Mouse (Mus musculus): Measurements from ENCODE around the gene Mrgprh. TPM values are rescaled to one million over a fixed set of nuclear protein-coding genes. Genes with fewer than 3 reads are reported as not detected.

Gene Mrgprh
- polyA plus RNA-seq, 1 experiment from 2014 or later, result not detected

DNA sequence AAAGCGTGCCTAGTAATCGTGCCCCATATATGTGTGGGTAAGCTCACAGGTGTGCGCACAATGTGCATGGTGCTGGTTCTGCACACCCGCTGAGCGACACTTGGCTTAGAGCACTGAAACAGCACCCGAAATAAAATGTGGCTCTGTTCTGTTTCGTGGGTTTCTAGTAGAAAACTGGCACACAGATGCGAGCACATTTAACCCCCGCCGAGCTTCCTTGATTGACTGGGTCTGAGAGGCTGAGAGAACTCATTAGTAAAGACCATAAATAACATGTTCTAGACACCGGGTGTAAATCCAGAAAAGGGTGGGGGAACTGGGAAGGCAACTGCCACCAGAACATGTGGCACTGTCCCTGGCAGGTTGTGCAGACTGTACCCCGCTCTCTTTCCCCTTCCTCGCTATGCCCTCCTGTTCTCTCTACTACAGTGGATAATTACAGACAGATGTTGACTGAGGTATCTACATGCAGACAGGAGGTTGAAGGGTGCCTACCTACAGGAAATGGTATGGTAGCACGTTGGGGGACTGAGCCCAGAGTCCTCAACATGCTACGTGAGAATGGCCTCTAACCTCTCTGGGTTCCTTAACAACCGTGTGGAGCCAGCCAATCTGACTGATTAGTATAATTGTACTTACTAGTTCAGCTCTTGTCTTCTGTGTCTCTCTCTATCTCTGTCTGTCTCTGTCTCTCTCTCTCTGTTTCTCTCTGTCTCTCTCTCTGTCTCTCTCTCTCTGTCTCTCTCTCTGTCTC is 3.4 kb upstream of the Mrgprh start:
- Histone ChIP-seq H3K4me1 (ENCODE audit: control insufficient read depth, insufficient read depth, low read length) (peaks cover 14% of the 10 kb centered on the region), H3K4me3 (ENCODE audit: low read depth, low read length) (no peak overlapping the region), H3K9ac (ENCODE audit: low read length) (no peak overlapping the region), H3K9me3 (ENCODE audit: control insufficient read depth, low read length) (no peaks in the 10 kb centered on the region), H3K4me2 (ENCODE audit: low read depth, severe bottlenecking) (no peak overlapping the region), H3K27me3 (ENCODE audit: control insufficient read depth, insufficient read depth, low read length) (no peaks in the 10 kb centered on the region), H3K36me3 (ENCODE audit: control insufficient read depth, insufficient read depth, low read length) (no peaks in the 10 kb centered on the region), H3K27ac (replicated peaks; ENCODE audit: low read depth, low read length) (no peak overlapping the region)
- DNase-seq (ENCODE audit: low spot score) (peak; percentile 56), ATAC-seq (ENCODE audit: insufficient number of reproducible peaks, low FRiP score, low TSS enrichment, low read depth) (peak; percentile 33; the same call in 1 of the 2 replicates)
- 28% methylated on average over 16 of the region's 16 CpGs for WGBS

DNA sequence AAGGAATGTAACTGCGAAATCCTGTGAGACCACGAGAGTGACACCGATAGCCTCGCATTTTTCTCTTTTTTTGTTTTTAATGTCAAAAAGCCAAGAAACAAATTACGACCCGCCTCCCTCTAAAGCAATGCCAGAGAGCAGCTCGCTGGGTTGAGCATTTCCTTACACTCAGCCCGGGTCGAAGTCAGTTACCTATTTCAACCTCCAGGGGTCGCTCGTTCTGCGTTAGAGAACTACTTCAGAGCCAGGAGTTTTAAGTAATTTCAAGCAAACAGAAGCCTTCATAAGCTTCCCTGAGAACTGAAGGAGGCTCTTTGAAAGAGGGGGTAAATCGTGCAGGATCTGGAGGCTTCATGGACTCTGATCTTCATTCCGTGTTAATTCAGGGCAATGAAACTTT is 4.3 kb downstream of the Mrgprh start:
- Histone ChIP-seq H3K27me3 (ENCODE audit: control insufficient read depth, insufficient read depth, low read length) (no peaks in the 10 kb centered on the region), H3K4me3 (ENCODE audit: low read depth, low read length) (no peak overlapping the region), H3K4me2 (ENCODE audit: low read depth, severe bottlenecking) (peak overlapping the region; percentile 19; the same call in 1 of the 2 replicates), H3K9ac (ENCODE audit: low read length) (no peak overlapping the region), H3K4me1 (ENCODE audit: control insufficient read depth, insufficient read depth, low read length) (no peaks in the 10 kb centered on the region), H3K9me3 (ENCODE audit: control insufficient read depth, low read length) (no peaks in the 10 kb centered on the region), H3K36me3 (ENCODE audit: control insufficient read depth, insufficient read depth, low read length) (no peaks in the 10 kb centered on the region), H3K27ac (replicated peaks; ENCODE audit: low read depth, low read length) (no peak overlapping the region)
- ATAC-seq (ENCODE audit: insufficient number of reproducible peaks, low FRiP score, low TSS enrichment, low read depth) (peak; percentile 36; the same call in 1 of the 2 replicates), DNase-seq (ENCODE audit: low spot score) (peak; percentile 86)
- 3% methylated on average over 14 of the region's 14 CpGs for WGBS

- Histone ChIP-seq H3K4me1 (ENCODE audit: control insufficient read depth, insufficient read depth, low read length) (no peaks in the 10 kb centered on the region), H3K27ac (replicated peaks; ENCODE audit: low read depth, low read length) (no peak overlapping the region), H3K27me3 (ENCODE audit: control insufficient read depth, insufficient read depth, low read length) (no peaks in the 10 kb centered on the region), H3K4me2 (ENCODE audit: low read depth, severe bottlenecking) (no peak overlapping the region), H3K4me3 (ENCODE audit: low read depth, low read length) (no peak overlapping the region), H3K9ac (ENCODE audit: low read length) (no peak overlapping the region), H3K9me3 (ENCODE audit: control insufficient read depth, low read length) (no peaks in the 10 kb centered on the region), H3K36me3 (ENCODE audit: control insufficient read depth, insufficient read depth, low read length) (no peaks in the 10 kb centered on the region)
- WGBS, result 84% methylated on average over 1 of the region's 1 CpGs
- no peak for DNase-seq (ENCODE audit: low spot score)
- ATAC-seq (ENCODE audit: insufficient number of reproducible peaks, low FRiP score, low TSS enrichment, low read depth), result no peak
These were observed 5.4 kb downstream of the Mrgprh start for GRCm38 (mm10) chr17:12881216-12881615.

DNA sequence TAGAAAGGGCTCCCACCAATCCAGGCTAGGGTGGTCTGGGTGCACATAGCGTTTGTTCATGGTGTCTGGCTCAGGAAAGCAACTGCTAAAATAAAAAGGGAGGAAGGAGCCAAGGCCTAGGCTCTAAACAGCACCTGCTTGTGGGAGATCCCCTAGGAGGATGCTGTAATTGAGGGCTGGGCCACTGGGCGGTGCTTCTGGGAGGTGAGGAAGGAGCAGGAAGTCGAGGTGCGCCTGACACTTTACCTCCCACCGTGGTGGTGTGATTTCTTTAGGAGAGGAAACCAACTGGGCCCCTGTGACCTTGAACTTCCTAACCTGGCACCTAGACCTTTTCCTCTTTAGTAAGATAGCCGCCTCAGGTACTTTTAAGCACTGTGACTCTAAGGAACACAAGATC is 10.8 kb downstream of the Mrgprh start:
- no peak for ATAC-seq (ENCODE audit: insufficient number of reproducible peaks, low FRiP score, low TSS enrichment, low read depth)
- H3K36me3 ChIP-seq (ENCODE audit: control insufficient read depth, insufficient read depth, low read length), result no peaks in the 10 kb centered on the region
- DNase-seq (ENCODE audit: low spot score), result no peak
- WGBS, result 27% methylated on average over 6 of the region's 6 CpGs
- H3K4me3 ChIP-seq (ENCODE audit: low read depth, low read length), result no peak overlapping the region
- H3K4me2 ChIP-seq (ENCODE audit: low read depth, severe bottlenecking), result no peak overlapping the region
- no peaks in the 10 kb centered on the region for H3K4me1 ChIP-seq (ENCODE audit: control insufficient read depth, insufficient read depth, low read length)
- H3K27me3 ChIP-seq (ENCODE audit: control insufficient read depth, insufficient read depth, low read length), result no peaks in the 10 kb centered on the region
- no peaks in the 10 kb centered on the region for H3K9me3 ChIP-seq (ENCODE audit: control insufficient read depth, low read length)
- no peak overlapping the region for H3K27ac ChIP-seq (replicated peaks; ENCODE audit: low read depth, low read length)
- H3K9ac ChIP-seq (ENCODE audit: low read length), result no peak overlapping the region

DNA sequence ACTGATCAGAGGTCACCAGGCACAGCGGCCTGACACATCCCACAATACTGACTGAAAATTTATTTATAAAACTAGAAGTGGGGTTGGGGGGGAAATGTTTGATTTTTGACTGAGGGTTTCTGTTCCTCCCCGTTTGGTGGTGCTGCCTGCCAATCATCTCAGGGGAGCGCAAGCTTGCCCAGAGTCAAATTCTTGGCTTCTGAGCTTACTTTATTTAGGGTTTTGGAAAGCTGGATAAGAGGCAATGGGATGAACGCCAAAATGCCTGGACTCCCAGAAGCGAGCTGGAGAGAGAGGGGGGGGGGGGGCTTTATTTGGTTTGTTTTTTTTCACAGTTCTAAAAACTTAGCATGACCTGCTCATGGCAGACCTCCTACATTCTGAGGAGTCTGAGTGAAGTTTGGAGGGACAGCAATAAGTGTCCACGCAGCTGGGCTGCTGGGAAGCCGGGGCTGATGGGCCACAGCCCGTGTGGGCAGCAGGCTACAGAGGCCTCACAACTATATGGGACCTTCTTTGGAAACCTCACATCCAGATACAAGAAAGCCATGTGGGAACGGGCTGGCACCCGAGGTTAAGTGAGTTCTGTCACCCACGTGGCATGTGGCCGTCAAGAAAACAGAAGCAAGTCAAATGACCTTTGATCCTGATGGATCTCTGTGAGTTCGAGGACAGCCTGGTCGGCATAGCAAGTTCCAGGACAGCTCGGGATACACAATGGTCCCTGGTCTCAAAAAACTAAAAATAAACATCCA is 11.4 kb downstream of the Mrgprh start:
- Histone ChIP-seq H3K4me1 (ENCODE audit: control insufficient read depth, insufficient read depth, low read length) (no peaks in the 10 kb centered on the region), H3K36me3 (ENCODE audit: control insufficient read depth, insufficient read depth, low read length) (no peaks in the 10 kb centered on the region), H3K4me2 (ENCODE audit: low read depth, severe bottlenecking) (no peak overlapping the region), H3K27ac (replicated peaks; ENCODE audit: low read depth, low read length) (no peak overlapping the region), H3K9me3 (ENCODE audit: control insufficient read depth, low read length) (no peaks in the 10 kb centered on the region), H3K4me3 (ENCODE audit: low read depth, low read length) (no peak overlapping the region), H3K9ac (ENCODE audit: low read length) (no peak overlapping the region), H3K27me3 (ENCODE audit: control insufficient read depth, insufficient read depth, low read length) (no peaks in the 10 kb centered on the region)
- ATAC-seq (ENCODE audit: insufficient number of reproducible peaks, low FRiP score, low TSS enrichment, low read depth), result no peak
- DNase-seq (ENCODE audit: low spot score), result no peak
- WGBS, result 78% methylated on average over 15 of the region's 15 CpGs

- no peak for ATAC-seq (ENCODE audit: insufficient number of reproducible peaks, low FRiP score, low TSS enrichment, low read depth)
These were observed 15.2 kb downstream of the Mrgprh start for GRCm38 (mm10) chr17:12891054-12891453.

GRCm38 (mm10) chr17:12892033-12892432 is 16.2 kb downstream of the Mrgprh start:
- no peak for ATAC-seq (ENCODE audit: insufficient number of reproducible peaks, low FRiP score, low TSS enrichment, low read depth)
- H3K4me3 ChIP-seq (ENCODE audit: low read depth, low read length), result no peak overlapping the region
- H3K9me3 ChIP-seq (ENCODE audit: control insufficient read depth, low read length), result no peaks in the 10 kb centered on the region
- H3K4me2 ChIP-seq (ENCODE audit: low read depth, severe bottlenecking), result no peak overlapping the region
- no peak overlapping the region for H3K27ac ChIP-seq (replicated peaks; ENCODE audit: low read depth, low read length)
- no peaks in the 10 kb centered on the region for H3K4me1 ChIP-seq (ENCODE audit: control insufficient read depth, insufficient read depth, low read length)
- H3K27me3 ChIP-seq (ENCODE audit: control insufficient read depth, insufficient read depth, low read length), result no peaks in the 10 kb centered on the region
- no peak overlapping the region for H3K9ac ChIP-seq (ENCODE audit: low read length)
- 89% methylated on average over 9 of the region's 9 CpGs for WGBS
- DNase-seq (ENCODE audit: low spot score), result no peak
- H3K36me3 ChIP-seq (ENCODE audit: control insufficient read depth, insufficient read depth, low read length), result no peaks in the 10 kb centered on the region

More at GRCm38 (mm10) chr17:12891054-12891453, 15.2 kb downstream of the Mrgprh start:
- Histone ChIP-seq H3K9ac (ENCODE audit: low read length) (no peak overlapping the region), H3K36me3 (ENCODE audit: control insufficient read depth, insufficient read depth, low read length) (no peaks in the 10 kb centered on the region), H3K4me3 (ENCODE audit: low read depth, low read length) (no peak overlapping the region), H3K4me2 (ENCODE audit: low read depth, severe bottlenecking) (no peak overlapping the region), H3K9me3 (ENCODE audit: control insufficient read depth, low read length) (no peaks in the 10 kb centered on the region), H3K27ac (replicated peaks; ENCODE audit: low read depth, low read length) (no peak overlapping the region), H3K4me1 (ENCODE audit: control insufficient read depth, insufficient read depth, low read length) (no peaks in the 10 kb centered on the region), H3K27me3 (ENCODE audit: control insufficient read depth, insufficient read depth, low read length) (no peaks in the 10 kb centered on the region)
- WGBS, result 86% methylated on average over 4 of the region's 4 CpGs
- DNase-seq (ENCODE audit: low spot score), result no peak

GRCm38 (mm10) chr17:12897674-12898073 is 21.8 kb downstream of the Mrgprh start:
- peaks cover 4% of the 10 kb centered on the region; the same call in 1 of the 2 replicates for H3K36me3 ChIP-seq (ENCODE audit: control insufficient read depth, insufficient read depth, low read length)
- no peaks in the 10 kb centered on the region for H3K4me1 ChIP-seq (ENCODE audit: control insufficient read depth, insufficient read depth, low read length)
- ATAC-seq (ENCODE audit: insufficient number of reproducible peaks, low FRiP score, low TSS enrichment, low read depth) (no peak), DNase-seq (ENCODE audit: low spot score) (no peak)
- H3K27me3 ChIP-seq (ENCODE audit: control insufficient read depth, insufficient read depth, low read length), result no peaks in the 10 kb centered on the region
- 89% methylated on average over 5 of the region's 5 CpGs for WGBS
- no peaks in the 10 kb centered on the region for H3K9me3 ChIP-seq (ENCODE audit: control insufficient read depth, low read length)
- H3K4me3 ChIP-seq (ENCODE audit: low read depth, low read length), result no peak overlapping the region
- H3K4me2 ChIP-seq (ENCODE audit: low read depth, severe bottlenecking), result no peak overlapping the region
- H3K9ac ChIP-seq (ENCODE audit: low read length), result no peak overlapping the region
- no peak overlapping the region for H3K27ac ChIP-seq (replicated peaks; ENCODE audit: low read depth, low read length)
